Mouse (Mus musculus): ENCODE results near the gene Myh15. TPM values are rescaled to one million over a fixed set of nuclear protein-coding genes. Genes with fewer than 3 reads are reported as not detected.
"Not testable (repeated sequence)": the region's sequence is repeated elsewhere in the genome, so short reads cannot be mapped to it uniquely, and the experiment has no call there.

Myh15 gene
- total RNA-seq, 2 experiments from 2014 or later, result not detected

DNA sequence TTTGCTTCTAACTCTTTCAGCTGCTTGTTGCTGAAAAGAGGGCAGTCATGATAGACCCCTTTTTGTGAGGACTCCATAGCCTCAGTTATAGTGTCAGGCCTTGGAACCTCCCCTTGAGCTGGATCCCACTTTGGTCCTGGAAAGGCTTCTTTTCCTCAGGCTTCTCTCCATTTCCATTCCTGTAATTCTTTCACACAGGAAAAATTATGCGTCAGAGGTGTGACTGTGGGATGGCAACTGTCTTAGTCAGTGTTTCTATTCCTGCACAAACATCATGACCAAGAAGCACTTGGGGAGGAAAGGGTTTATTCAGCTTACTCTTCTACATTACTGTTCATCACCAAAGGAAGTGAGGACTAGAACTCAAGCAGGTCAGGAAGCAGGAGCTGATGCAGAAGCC, 186.2 kb downstream of the Myh15 start:
- ATAC-seq (replicated peaks; ENCODE audit: poor library complexity, severe bottlenecking), result not testable (repeated sequence)

Other genes with a start within 250 kb of the Myh15 start
- not detected in 2 replicates for gene Retnlb, start 240.6 kb upstream of the Myh15 start, total RNA-seq (2014; fragmentation: Nextera tagmentation)
- gene Retnlb, start 240.6 kb upstream of the Myh15 start, total RNA-seq (2017), result not detected in 2 replicates
- gene Retnla, start 214.9 kb upstream of the Myh15 start, total RNA-seq (2014; fragmentation: Nextera tagmentation), result not detected in 2 replicates
- not detected in 2 replicates for gene Retnla, start 214.9 kb upstream of the Myh15 start, total RNA-seq (2017)
- 26.8 TPM in 1 of 2 replicates, not detected in the other for gene Retnlg, start 184.9 kb upstream of the Myh15 start, total RNA-seq (2014; fragmentation: Nextera tagmentation)
- gene Retnlg, start 184.9 kb upstream of the Myh15 start, total RNA-seq (2017), result 38.3 and 48.3 TPM in 2 replicates
- 28.6 and 31.5 TPM in 2 replicates for gene Dzip3, start 63.3 kb upstream of the Myh15 start, total RNA-seq (2014; fragmentation: Nextera tagmentation)
- gene Dzip3, start 63.3 kb upstream of the Myh15 start, total RNA-seq (2017), result 21.8 and 40.1 TPM in 2 replicates
- gene Cip2a, start 63.3 kb upstream of the Myh15 start, total RNA-seq (2014; fragmentation: Nextera tagmentation), result 37.0 and 52.9 TPM in 2 replicates
- gene Cip2a, start 63.3 kb upstream of the Myh15 start, total RNA-seq (2017), result 82.4 and 109 TPM in 2 replicates

Data from granulocyte monocyte progenitor cell, adult 5-6 weeks (primary cell).